Mouse (Mus musculus) cerebellum, adult 2 months (tissue): ENCODE data around the gene Gm11213. TPM values are rescaled to one million over a fixed set of nuclear protein-coding genes. Genes with fewer than 3 reads are reported as not detected.

ENCODE experiments used
- DNase-seq, 2 experiments: peaks; one replicate each; pipeline ENCODE4 v3.0.0; 2021
- H3K27ac ChIP-seq: fragments of 200-500 bp; 2 replicates; pipeline ENCODE4 v1.5.1; 2012; ENCODE audit warnings: low read length, control low read depth, inconsistent platforms; ENCODE audit not compliant: insufficient read depth
- H3K27me3 ChIP-seq: fragments of 200-500 bp; 2 replicates; pipeline ENCODE4 v1.6.1; 2012; ENCODE audit warnings: inconsistent platforms, mild to moderate bottlenecking, low read length, moderate library complexity; ENCODE audit not compliant: control insufficient read depth, insufficient read depth
- H3K4me1 ChIP-seq: fragments of 200-500 bp; 2 replicates; pipeline ENCODE4 v1.6.1; 2011; ENCODE audit warnings: low read length; ENCODE audit not compliant: control insufficient read depth, insufficient read depth
- H3K4me3 ChIP-seq: fragments of 200-500 bp; replicated peaks from 2 replicates; pipeline ENCODE3; 2011; ENCODE audit warnings: mild to moderate bottlenecking, low read depth, low read length, control low read depth; ENCODE audit not compliant: insufficient read depth
- CTCF ChIP-seq: fragments of 200-500 bp; IDR thresholded peaks from 2 replicates; pipeline ENCODE4 v1.5.1; 2011; ENCODE audit warnings: low read depth, mild to moderate bottlenecking, control low read depth, low read length, moderate library complexity, borderline replicate concordance; ENCODE audit not compliant: insufficient read depth
- POLR2A ChIP-seq: fragments of 200-500 bp; IDR thresholded peaks from 2 replicates; pipeline ENCODE4 v1.6.1; 2011; ENCODE audit warnings: low read length, control low read depth, borderline replicate concordance; ENCODE audit not compliant: insufficient read depth
- WGBS: fragments of 180-500 bp; shearing (Covaris S2); methylation state at CpG from one replicate; pipeline ENCODE4 v1.1.7; 2018; 5-methylcytosine and 5-hydroxymethylcytosine counted together
- polyA plus RNA-seq: library from polyadenylated mRNA; depleted of rRNA; stranded (reverse); fragments of >200 nt; gene quantifications from 2 replicates; pipeline ENCODE4 v1.2.3, GENCODE M21; 2012

The Gm11213 gene
- polyA plus RNA-seq, 1 experiment, result not detected

- peak overlapping the region; percentile 66 for H3K4me3 ChIP-seq
- no peak for TF ChIP-seq POLR2A
- TF ChIP-seq CTCF, result no peak
- peak overlapping the region; percentile 30; the same call in 1 of the 2 replicates for H3K27ac ChIP-seq
- H3K27me3 ChIP-seq, result no peaks in the 10 kb centered on the region
- 42% methylated on average over 9 of the region's 9 CpGs for WGBS
- DNase-seq, result peak in 1 of 2 experiments; percentile 40
- peaks cover 11% of the 10 kb centered on the region for H3K4me1 ChIP-seq
Observed at GRCm38 (mm10) chr4:63559127-63559697, 45.8 kb downstream of the Gm11213 start.

GRCm38 (mm10) chr4:63558407-63559081 is 46.5 kb downstream of the Gm11213 start, which contains the start of gene Tmem268:
TSS of gene Tmem268 (plus strand) at chr4:63558781.
- Histone ChIP-seq H3K27me3 (no peaks in the 10 kb centered on the region), H3K4me3 (peak within 1 kb of the TSS; percentile 66), H3K27ac (peak within 1 kb of the TSS; percentile 62; the same call in 1 of the 2 replicates), H3K4me1 (peaks cover 11% of the 10 kb centered on the region)
- WGBS, result under 1% methylated on average over 81 of the region's 81 CpGs
- no peak for TF ChIP-seq CTCF
- peak; percentile 70 for TF ChIP-seq POLR2A
- DNase-seq, result peak; percentile 83 to 86

GRCm38 (mm10) chr4:63557124-63558059 is 47.7 kb downstream of the Gm11213 start:
- 61% methylated on average over 16 of the region's 16 CpGs for WGBS
- no peak overlapping the region for H3K4me3 ChIP-seq
- no peak for TF ChIP-seq POLR2A
- no peak for TF ChIP-seq CTCF
- DNase-seq, result peak in 1 of 2 experiments; percentile 19
- H3K27me3 ChIP-seq, result no peaks in the 10 kb centered on the region
- H3K27ac ChIP-seq, result no peak overlapping the region
- peaks cover 11% of the 10 kb centered on the region for H3K4me1 ChIP-seq

DNA sequence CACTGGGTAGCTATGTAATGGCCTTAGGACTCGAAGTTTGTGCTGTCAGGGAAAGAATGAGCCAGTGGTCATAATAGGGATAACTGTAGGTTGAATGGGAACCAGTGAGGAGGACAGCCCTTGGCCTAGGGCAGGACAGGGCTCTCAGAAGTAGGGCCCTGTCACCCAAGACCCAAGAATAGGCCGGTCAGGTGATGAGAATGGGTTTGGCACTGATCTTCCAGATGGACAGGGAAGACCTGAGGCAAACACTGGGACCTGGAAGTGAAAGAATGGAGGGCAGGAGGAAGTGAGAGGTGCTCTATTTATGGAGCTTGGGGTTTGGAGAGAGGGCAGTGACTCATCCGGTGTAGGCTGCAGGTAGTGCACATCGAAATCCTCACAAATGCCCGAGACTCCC is 48.4 kb downstream of the Gm11213 start:
- no peak for TF ChIP-seq CTCF
- TF ChIP-seq POLR2A, result no peak
- peak in 1 of 2 experiments; percentile 12 for DNase-seq
- Histone ChIP-seq H3K27ac (no peak overlapping the region), H3K4me3 (no peak overlapping the region), H3K4me1 (peaks cover 11% of the 10 kb centered on the region), H3K27me3 (no peaks in the 10 kb centered on the region)
- 71% methylated on average over 5 of the region's 5 CpGs for WGBS

- Histone ChIP-seq H3K4me1 (peaks cover 11% of the 10 kb centered on the region), H3K27ac (no peak overlapping the region), H3K4me3 (no peak overlapping the region), H3K27me3 (no peaks in the 10 kb centered on the region)
- no peak for TF ChIP-seq POLR2A
- no peak for TF ChIP-seq CTCF
- no peak for DNase-seq
- 95% methylated on average over 2 of the region's 2 CpGs for WGBS
Observed at GRCm38 (mm10) chr4:63555111-63555510, 50.0 kb downstream of the Gm11213 start.

- H3K4me1 ChIP-seq, result peaks cover 9% of the 10 kb centered on the region
- WGBS, result 52% methylated on average over 3 of the region's 3 CpGs
- DNase-seq, result no peak
- no peak for TF ChIP-seq POLR2A
- no peak for TF ChIP-seq CTCF
- H3K4me3 ChIP-seq, result no peak overlapping the region
- no peak overlapping the region for H3K27ac ChIP-seq
- no peaks in the 10 kb centered on the region for H3K27me3 ChIP-seq
Observed at GRCm38 (mm10) chr4:63554616-63555015, 50.4 kb downstream of the Gm11213 start.

- no peak for DNase-seq
- no peak overlapping the region for H3K27ac ChIP-seq
- H3K27me3 ChIP-seq, result no peaks in the 10 kb centered on the region
- no peak for TF ChIP-seq POLR2A
- TF ChIP-seq CTCF, result no peak
- no peak overlapping the region for H3K4me3 ChIP-seq
- 54% methylated on average over 4 of the region's 4 CpGs for WGBS
- H3K4me1 ChIP-seq, result 0 out of 2 replicates have a peak, but pooled peaks cover 4% of the 10 kb centered on the region
Observed at GRCm38 (mm10) chr4:63553789-63554576, 51.1 kb downstream of the Gm11213 start.
